In the genomic region with DNA sequence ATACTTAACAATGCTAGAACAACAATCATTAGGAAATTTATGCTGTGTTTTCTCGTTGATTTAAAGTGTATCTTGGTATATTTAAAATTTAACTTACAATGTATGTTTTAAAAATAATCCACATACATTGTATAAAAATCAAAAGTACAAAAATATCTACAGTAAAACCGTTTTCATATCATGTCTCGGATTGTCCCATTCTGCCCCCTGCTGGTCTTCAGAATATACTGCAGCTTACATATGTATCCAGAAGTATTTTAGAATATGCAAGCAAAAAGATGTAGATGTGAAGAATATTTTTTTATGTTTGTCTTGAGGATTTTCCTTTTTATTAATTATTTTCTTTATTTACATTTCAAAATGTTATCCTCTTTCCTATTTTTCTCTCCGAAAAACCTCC, we compare ENCODE assay signal across 10 mouse cellular contexts. TPM values are rescaled to one million over a fixed set of nuclear protein-coding genes. Genes with fewer than 3 reads are reported as not detected.
A peak's percentile ranks its signal among the peaks of the same experiment; 100 is the strongest.
DNase-seq lines count a peak whose midpoint lies in the region; ATAC-seq and TF ChIP-seq lines count a peak whose summit lies in the region.
"Had no signal": no experiment of that assay in that cellular context is flagged by ENCODE, and none has a peak within 500 bp of the region (broad histone marks: within the 10 kb centered on the region; RNA-seq: fewer than 3 reads in every experiment).

No protein-coding gene starts in this region.

- H3K4me1 ChIP-seq in forebrain, postnatal 0 days (ENCODE audit: insufficient read depth), result no peaks in the 10 kb centered on the region
- H3K4me1 ChIP-seq in forebrain, embryonic 16.5 days (replicated peaks; ENCODE audit: control insufficient read depth, insufficient read depth, low read length), result no peaks in the 10 kb centered on the region
- no peaks in the 10 kb centered on the region for H3K4me1 ChIP-seq in midbrain, postnatal 0 days (ENCODE audit: insufficient read depth, low read length)
- no peaks in the 10 kb centered on the region for H3K4me1 ChIP-seq in midbrain, embryonic 10.5 days
- H3K4me1 ChIP-seq: hindbrain, embryonic 15.5 days had no signal

- no peak overlapping the region for H3K27ac ChIP-seq in forebrain, postnatal 0 days (ENCODE audit: low read depth, low read length)
- no peak overlapping the region for H3K27ac ChIP-seq in forebrain, embryonic 16.5 days (ENCODE audit: low read length)
- no peak overlapping the region for H3K27ac ChIP-seq in midbrain, postnatal 0 days (ENCODE audit: low read depth, low read length)
- H3K27ac ChIP-seq in midbrain, embryonic 10.5 days (replicated peaks), result no peak overlapping the region
- H3K27ac ChIP-seq: hindbrain, embryonic 15.5 days had no signal

- H3K36me3 ChIP-seq in forebrain, postnatal 0 days (ENCODE audit: insufficient read depth), result no peaks in the 10 kb centered on the region
- no peaks in the 10 kb centered on the region for H3K36me3 ChIP-seq in forebrain, embryonic 16.5 days (ENCODE audit: control insufficient read depth, insufficient read depth)
- H3K36me3 ChIP-seq in midbrain, postnatal 0 days (ENCODE audit: insufficient read depth, low read length), result no peaks in the 10 kb centered on the region
- H3K36me3 ChIP-seq in midbrain, embryonic 10.5 days, result no peaks in the 10 kb centered on the region
- H3K36me3 ChIP-seq: hindbrain, embryonic 15.5 days had no signal

- TF ChIP-seq CTCF in forebrain, postnatal 0 days (IDR thresholded peaks at IDR 0.05; ENCODE audit: low read depth), result peak; percentile 65
- peak; percentile 78 for TF ChIP-seq CTCF in midbrain, postnatal 0 days (IDR thresholded peaks at IDR 0.05)

- no peak overlapping the region for H3K4me2 ChIP-seq in forebrain, postnatal 0 days (ENCODE audit: low read depth)
- H3K4me2 ChIP-seq in forebrain, embryonic 16.5 days (ENCODE audit: low read length), result no peak overlapping the region
- no peak overlapping the region for H3K4me2 ChIP-seq in midbrain, postnatal 0 days (ENCODE audit: low read depth, low read length, poor library complexity, severe bottlenecking)
- H3K4me2 ChIP-seq: hindbrain, embryonic 15.5 days had no signal

- H3K4me3 ChIP-seq in forebrain, postnatal 0 days (ENCODE audit: low read depth, low read length), result no peak overlapping the region
- H3K4me3 ChIP-seq in forebrain, embryonic 16.5 days (replicated peaks; ENCODE audit: low read length), result no peak overlapping the region
- no peak overlapping the region for H3K4me3 ChIP-seq in midbrain, postnatal 0 days (ENCODE audit: low read depth, low read length)
- no peak overlapping the region for H3K4me3 ChIP-seq in midbrain, embryonic 10.5 days
- H3K4me3 ChIP-seq: hindbrain, embryonic 15.5 days; myocyte had no signal

- peak; percentile 54 for DNase-seq in forebrain, postnatal 0 days
- peak; percentile 43 for DNase-seq in midbrain, postnatal 0 days (ENCODE audit: low spot score)
- no peak for DNase-seq in midbrain, embryonic 10.5 days (ENCODE audit: low spot score)
- peak; percentile 34 for DNase-seq in cerebellum, adult 9-10 months
- DNase-seq in testis, postnatal 14 days (ENCODE audit: low spot score), result no peak
- no peak for DNase-seq in gastrocnemius, postnatal 10 days

- no peaks in the 10 kb centered on the region for H3K9me3 ChIP-seq in forebrain, postnatal 0 days (ENCODE audit: low read length)
- no peaks in the 10 kb centered on the region for H3K9me3 ChIP-seq in forebrain, embryonic 16.5 days (ENCODE audit: control insufficient read depth, low read length)
- H3K9me3 ChIP-seq in midbrain, postnatal 0 days (ENCODE audit: low read length), result no peaks in the 10 kb centered on the region
- no peaks in the 10 kb centered on the region for H3K9me3 ChIP-seq in midbrain, embryonic 10.5 days (replicated peaks)
- H3K9me3 ChIP-seq: hindbrain, embryonic 15.5 days had no signal

- no peaks in the 10 kb centered on the region for H3K27me3 ChIP-seq in forebrain, postnatal 0 days (ENCODE audit: insufficient read depth, low read length)
- H3K27me3 ChIP-seq in forebrain, embryonic 16.5 days (replicated peaks; ENCODE audit: control insufficient read depth, insufficient read depth, low read length), result no peaks in the 10 kb centered on the region
- H3K27me3 ChIP-seq in midbrain, postnatal 0 days (ENCODE audit: insufficient read depth, low read length), result no peaks in the 10 kb centered on the region
- no peaks in the 10 kb centered on the region for H3K27me3 ChIP-seq in midbrain, embryonic 10.5 days (ENCODE audit: low read depth, poor library complexity, severe bottlenecking)
- H3K27me3 ChIP-seq: hindbrain, embryonic 15.5 days had no signal

- ATAC-seq in forebrain, postnatal 0 days, result no peak
- ATAC-seq in forebrain, embryonic 16.5 days, result no peak
- no peak for ATAC-seq in midbrain, postnatal 0 days (ENCODE audit: low FRiP score)
- peak; percentile 63 for ATAC-seq in megakaryocyte, adult 5-6 weeks (ENCODE audit: poor library complexity, severe bottlenecking)

- WGBS in forebrain, postnatal 0 days, result 34% methylated on average over 4 of the region's 4 CpGs
- WGBS in forebrain, embryonic 16.5 days, result 33% methylated on average over 4 of the region's 4 CpGs
- WGBS in midbrain, postnatal 0 days, result 32% methylated on average over 4 of the region's 4 CpGs
- 48% methylated on average over 4 of the region's 4 CpGs for WGBS in midbrain, embryonic 10.5 days

- no peak overlapping the region for H3K9ac ChIP-seq in forebrain, postnatal 0 days
- no peak overlapping the region for H3K9ac ChIP-seq in forebrain, embryonic 16.5 days (replicated peaks; ENCODE audit: low read depth, low read length)
- H3K9ac ChIP-seq in midbrain, postnatal 0 days (replicated peaks; ENCODE audit: low read length, poor library complexity, severe bottlenecking), result no peak overlapping the region
- H3K9ac ChIP-seq: hindbrain, embryonic 15.5 days had no signal

RNA-seq across cellular contexts. Expression of gene Lpxn, which starts 24.4 kb away (rescaled TPM):
- total RNA-seq in forebrain, postnatal 0 days (2014; rRNA removed), result 1.8 and 2.2 TPM in 2 replicates
- polyA plus RNA-seq in forebrain, postnatal 0 days (2015; fragmentation: Nextera tagmentation; extraction: Ambion mirVana), result 0.59 and 1.3 TPM in 2 replicates
- polyA plus RNA-seq in forebrain, embryonic 16.5 days (2015; fragmentation: Nextera tagmentation; extraction: Ambion mirVana), result 0.42 and 0.92 TPM in 2 replicates
- 1.0 and 1.9 TPM in 2 replicates for total RNA-seq in midbrain, postnatal 0 days (2014; rRNA removed)
- 0.77 and 0.96 TPM in 2 replicates for polyA plus RNA-seq in midbrain, postnatal 0 days (2015; fragmentation: Nextera tagmentation; extraction: Ambion mirVana)
- polyA plus RNA-seq in midbrain, embryonic 10.5 days (2016; fragmentation: Nextera tagmentation; extraction: Ambion mirVana), result 1.2 TPM in 2 replicates
- total RNA-seq in megakaryocyte, adult 5-6 weeks (2015), result 29.7 and 33.0 TPM in 2 replicates
- total RNA-seq in megakaryocyte, adult 5-6 weeks (2017), result 26.4 and 27.2 TPM in 2 replicates
- total RNA-seq in gastrocnemius, postnatal 10 days (2021), result 1 to 10 TPM in 1 of 2 experiments, under 1 TPM in 1; 0.85 to 1.1 TPM

RNA-seq across cellular contexts. Expression of gene Zfp91, which starts 24.5 kb away (rescaled TPM):
- total RNA-seq in forebrain, postnatal 0 days (2014; rRNA removed), result 52.9 and 61.1 TPM in 2 replicates
- 10.0 and 11.6 TPM in 2 replicates for polyA plus RNA-seq in forebrain, postnatal 0 days (2015; fragmentation: Nextera tagmentation; extraction: Ambion mirVana)
- 13.1 and 13.3 TPM in 2 replicates for polyA plus RNA-seq in forebrain, embryonic 16.5 days (2015; fragmentation: Nextera tagmentation; extraction: Ambion mirVana)
- 52.5 and 56.5 TPM in 2 replicates for total RNA-seq in midbrain, postnatal 0 days (2014; rRNA removed)
- polyA plus RNA-seq in midbrain, postnatal 0 days (2015; fragmentation: Nextera tagmentation; extraction: Ambion mirVana), result 10.4 and 12.8 TPM in 2 replicates
- 13.3 and 15.6 TPM in 2 replicates for polyA plus RNA-seq in midbrain, embryonic 10.5 days (2016; fragmentation: Nextera tagmentation; extraction: Ambion mirVana)
- 56.9 and 61.3 TPM in 2 replicates for total RNA-seq in megakaryocyte, adult 5-6 weeks (2015)
- total RNA-seq in megakaryocyte, adult 5-6 weeks (2017), result 72.9 and 88.1 TPM in 2 replicates
- 10 to 100 TPM; 68.7 to 69.4 TPM for total RNA-seq in gastrocnemius, postnatal 10 days (2021)

RNA-seq across cellular contexts. Expression of gene Gm5244, which starts 26.1 kb away (rescaled TPM):
- not detected in 2 replicates for total RNA-seq in forebrain, postnatal 0 days (2014; rRNA removed)
- not detected in 2 replicates for polyA plus RNA-seq in forebrain, postnatal 0 days (2015; fragmentation: Nextera tagmentation; extraction: Ambion mirVana)
- polyA plus RNA-seq in forebrain, embryonic 16.5 days (2015; fragmentation: Nextera tagmentation; extraction: Ambion mirVana), result not detected in 2 replicates
- not detected in 2 replicates for total RNA-seq in midbrain, postnatal 0 days (2014; rRNA removed)
- not detected in 2 replicates for polyA plus RNA-seq in midbrain, postnatal 0 days (2015; fragmentation: Nextera tagmentation; extraction: Ambion mirVana)
- not detected in 2 replicates for polyA plus RNA-seq in midbrain, embryonic 10.5 days (2016; fragmentation: Nextera tagmentation; extraction: Ambion mirVana)
- total RNA-seq in megakaryocyte, adult 5-6 weeks (2015), result not detected in 2 replicates
- total RNA-seq in megakaryocyte, adult 5-6 weeks (2017), result not detected in 2 replicates
- not detected for total RNA-seq in gastrocnemius, postnatal 10 days (2021)
- polyA plus RNA-seq: hindbrain, embryonic 15.5 days; myocyte had no signal

RNA-seq across cellular contexts. Expression of gene Olfr1444, which starts 36.7 kb away (rescaled TPM):
- total RNA-seq in forebrain, postnatal 0 days (2014; rRNA removed), result not detected in 2 replicates
- polyA plus RNA-seq in forebrain, postnatal 0 days (2015; fragmentation: Nextera tagmentation; extraction: Ambion mirVana), result not detected in 2 replicates
- polyA plus RNA-seq in forebrain, embryonic 16.5 days (2015; fragmentation: Nextera tagmentation; extraction: Ambion mirVana), result not detected in 2 replicates
- not detected in 2 replicates for total RNA-seq in midbrain, postnatal 0 days (2014; rRNA removed)
- polyA plus RNA-seq in midbrain, postnatal 0 days (2015; fragmentation: Nextera tagmentation; extraction: Ambion mirVana), result not detected in 2 replicates
- polyA plus RNA-seq in midbrain, embryonic 10.5 days (2016; fragmentation: Nextera tagmentation; extraction: Ambion mirVana), result not detected in 2 replicates
- 0.62 TPM in 1 of 2 replicates, not detected in the other for total RNA-seq in megakaryocyte, adult 5-6 weeks (2015)
- total RNA-seq in megakaryocyte, adult 5-6 weeks (2017), result 0.44 TPM in 1 of 2 replicates, not detected in the other
- not detected for total RNA-seq in gastrocnemius, postnatal 10 days (2021)
- polyA plus RNA-seq: hindbrain, embryonic 15.5 days; myocyte had no signal

RNA-seq across cellular contexts. Expression of gene Cntf, which starts 55.0 kb away (rescaled TPM):
- total RNA-seq in forebrain, postnatal 0 days (2014; rRNA removed), result 1.3 TPM in 2 replicates
- 0.96 and 1.1 TPM in 2 replicates for polyA plus RNA-seq in forebrain, postnatal 0 days (2015; fragmentation: Nextera tagmentation; extraction: Ambion mirVana)
- polyA plus RNA-seq in forebrain, embryonic 16.5 days (2015; fragmentation: Nextera tagmentation; extraction: Ambion mirVana), result 1.3 and 1.5 TPM in 2 replicates
- 1.2 and 1.5 TPM in 2 replicates for total RNA-seq in midbrain, postnatal 0 days (2014; rRNA removed)
- 0.72 and 1.0 TPM in 2 replicates for polyA plus RNA-seq in midbrain, postnatal 0 days (2015; fragmentation: Nextera tagmentation; extraction: Ambion mirVana)
- polyA plus RNA-seq in midbrain, embryonic 10.5 days (2016; fragmentation: Nextera tagmentation; extraction: Ambion mirVana), result 1.5 and 2.0 TPM in 2 replicates
- total RNA-seq in megakaryocyte, adult 5-6 weeks (2015), result 4.1 and 5.0 TPM in 2 replicates
- 1.5 and 2.5 TPM in 2 replicates for total RNA-seq in megakaryocyte, adult 5-6 weeks (2017)
- 1 to 10 TPM; 4.4 to 4.6 TPM for total RNA-seq in gastrocnemius, postnatal 10 days (2021)

Comparison
In these comparisons a context has a peak if more than half of its experiments do, and no peak if none do; other contexts are left out.
1. DNase-seq: peak in forebrain, postnatal 0 days (single experiment), midbrain, postnatal 0 days (single experiment) and cerebellum, adult 9-10 months (single experiment); none in midbrain, embryonic 10.5 days (single experiment), testis, postnatal 14 days (single experiment) and gastrocnemius, postnatal 10 days (single experiment).